Mouse (Mus musculus): ENCODE measurements around the gene Slc16a5.

GRCm38 (mm10) chr11:115447321-115447885 lies 14.9 kb upstream of the Slc16a5 start:
- no peak for TF ChIP-seq POLR2A (IDR thresholded peaks at IDR 0.05; ENCODE audit: low read depth, low read length)
- TF ChIP-seq CTCF (conservative IDR thresholded peaks at IDR 0.05; ENCODE audit: insufficient read depth, insufficient read length, low read depth, low read length) = no peak
